Mouse (Mus musculus): ENCODE data around the gene Xab2. TPM values are rescaled to one million over a fixed set of nuclear protein-coding genes. Genes with fewer than 3 reads are reported as not detected.
A peak's percentile ranks its signal among the peaks of the same experiment; 100 is the strongest.

Gene Xab2
- polyA plus RNA-seq, 1 experiment from 2014 or later, result 42.8 TPM

- Histone ChIP-seq H3K4me2 (no peak overlapping the region), H3K27me3 (replicated peaks) (peaks cover 11% of the 10 kb centered on the region; the same call in 1 of the 2 replicates), H3K9ac (no peak overlapping the region), H3K4me1 (no peaks in the 10 kb centered on the region), H3K36me3 (peaks cover 7% of the 10 kb centered on the region), H3K9me3 (replicated peaks) (no peaks in the 10 kb centered on the region), H3K27ac (no peak overlapping the region), H3K4me3 (no peak overlapping the region)
- WGBS (ENCODE audit: insufficient replicate concordance), result 60% methylated on average over 4 of the region's 4 CpGs
- ATAC-seq, result no peak
Observed at GRCm38 (mm10) chr8:3647561-3647960, 26.4 kb upstream of the Xab2 start.

DNA sequence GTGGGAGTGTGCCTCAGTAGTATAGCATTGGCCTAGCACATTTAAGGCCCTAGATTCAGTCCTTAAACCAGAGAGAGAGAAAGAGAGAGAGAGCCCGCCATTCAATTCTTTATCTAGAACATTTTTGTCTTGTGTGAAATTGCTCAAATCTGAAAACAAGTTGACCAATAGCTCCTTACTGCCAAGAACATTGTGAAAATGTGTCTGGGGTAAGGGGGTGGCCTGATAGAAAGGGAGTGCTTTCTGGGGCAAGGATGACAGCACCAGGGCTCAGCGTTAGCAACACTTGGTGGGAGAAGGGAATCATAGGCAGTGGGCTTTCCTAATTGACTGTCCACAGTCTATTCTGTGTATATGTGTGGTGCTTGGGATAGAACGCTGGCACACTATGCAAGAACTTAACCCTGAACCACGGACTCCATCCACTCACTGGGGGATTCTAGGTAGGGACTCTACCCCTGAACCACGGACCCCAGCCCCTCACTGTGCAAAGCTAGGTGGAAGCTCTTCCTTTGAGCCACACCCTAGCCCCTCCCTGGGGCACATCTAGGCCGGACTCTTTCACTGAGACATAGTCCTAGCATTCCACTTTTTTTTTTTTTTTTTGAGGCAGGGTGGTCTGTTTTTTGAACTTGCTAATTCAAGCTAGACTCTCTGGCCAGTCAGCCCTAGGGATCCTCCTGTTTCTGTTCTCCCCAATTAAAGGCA is 25.9 kb upstream of the Xab2 start:
- H3K27me3 ChIP-seq (replicated peaks), result 0 out of 2 replicates have a peak, but pooled peaks cover 6% of the 10 kb centered on the region
- ATAC-seq, result no peak
- no peak overlapping the region for H3K4me3 ChIP-seq
- H3K4me1 ChIP-seq, result no peaks in the 10 kb centered on the region
- H3K9ac ChIP-seq, result no peak overlapping the region
- peaks cover 13% of the 10 kb centered on the region for H3K36me3 ChIP-seq
- WGBS (ENCODE audit: insufficient replicate concordance), result 66% methylated on average over 6 of the region's 6 CpGs
- H3K27ac ChIP-seq, result no peak overlapping the region
- H3K9me3 ChIP-seq (replicated peaks), result no peaks in the 10 kb centered on the region
- H3K4me2 ChIP-seq, result no peak overlapping the region

GRCm38 (mm10) chr8:3645804-3646203 is 24.7 kb upstream of the Xab2 start:
- peak; percentile 78 for ATAC-seq
- no peaks in the 10 kb centered on the region for H3K4me1 ChIP-seq

DNA sequence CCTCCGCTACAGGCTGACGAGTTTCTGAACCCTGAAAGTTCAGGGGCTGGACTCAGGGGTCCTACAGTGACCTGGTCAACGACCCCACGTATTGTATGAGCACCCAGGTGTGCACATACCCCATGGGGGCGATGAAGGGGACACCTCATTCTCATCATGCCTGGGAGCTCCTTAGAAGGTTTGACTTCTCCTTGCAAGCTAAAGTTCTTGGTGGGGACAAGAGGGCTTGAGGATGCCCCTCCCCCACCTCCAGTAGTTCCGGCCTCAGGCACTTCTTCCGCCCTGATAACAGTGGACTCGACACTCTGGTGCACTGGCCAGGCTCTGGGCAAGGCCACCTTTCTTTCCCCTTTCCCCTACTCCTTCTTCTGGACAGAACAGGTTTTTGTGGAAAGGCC is 10.4 kb upstream of the Xab2 start:
- peak; percentile 63 for ATAC-seq
- H3K9ac ChIP-seq, result peak overlapping the region; percentile 77
- peak overlapping the region; percentile 85 for H3K4me2 ChIP-seq
- peak overlapping the region; percentile 66 for H3K27ac ChIP-seq
- H3K4me1 ChIP-seq, result peaks cover 23% of the 10 kb centered on the region
- H3K9me3 ChIP-seq (replicated peaks), result no peaks in the 10 kb centered on the region
- WGBS (ENCODE audit: insufficient replicate concordance), result 2% methylated on average over 8 of the region's 8 CpGs
- peaks cover 36% of the 10 kb centered on the region for H3K36me3 ChIP-seq
- 0 out of 2 replicates have a peak, but pooled peaks cover 4% of the 10 kb centered on the region for H3K27me3 ChIP-seq (replicated peaks)
- H3K4me3 ChIP-seq, result peak overlapping the region; percentile 80

More at GRCm38 (mm10) chr8:3645804-3646203, 24.7 kb upstream of the Xab2 start:
- Histone ChIP-seq H3K36me3 (peaks cover 25% of the 10 kb centered on the region), H3K27ac (no peak overlapping the region), H3K4me3 (no peak overlapping the region), H3K9me3 (replicated peaks) (no peaks in the 10 kb centered on the region), H3K27me3 (replicated peaks) (0 out of 2 replicates have a peak, but pooled peaks cover 4% of the 10 kb centered on the region), H3K4me2 (no peak overlapping the region), H3K9ac (no peak overlapping the region)
- WGBS (ENCODE audit: insufficient replicate concordance), result 12% methylated on average over 5 of the region's 5 CpGs

DNA sequence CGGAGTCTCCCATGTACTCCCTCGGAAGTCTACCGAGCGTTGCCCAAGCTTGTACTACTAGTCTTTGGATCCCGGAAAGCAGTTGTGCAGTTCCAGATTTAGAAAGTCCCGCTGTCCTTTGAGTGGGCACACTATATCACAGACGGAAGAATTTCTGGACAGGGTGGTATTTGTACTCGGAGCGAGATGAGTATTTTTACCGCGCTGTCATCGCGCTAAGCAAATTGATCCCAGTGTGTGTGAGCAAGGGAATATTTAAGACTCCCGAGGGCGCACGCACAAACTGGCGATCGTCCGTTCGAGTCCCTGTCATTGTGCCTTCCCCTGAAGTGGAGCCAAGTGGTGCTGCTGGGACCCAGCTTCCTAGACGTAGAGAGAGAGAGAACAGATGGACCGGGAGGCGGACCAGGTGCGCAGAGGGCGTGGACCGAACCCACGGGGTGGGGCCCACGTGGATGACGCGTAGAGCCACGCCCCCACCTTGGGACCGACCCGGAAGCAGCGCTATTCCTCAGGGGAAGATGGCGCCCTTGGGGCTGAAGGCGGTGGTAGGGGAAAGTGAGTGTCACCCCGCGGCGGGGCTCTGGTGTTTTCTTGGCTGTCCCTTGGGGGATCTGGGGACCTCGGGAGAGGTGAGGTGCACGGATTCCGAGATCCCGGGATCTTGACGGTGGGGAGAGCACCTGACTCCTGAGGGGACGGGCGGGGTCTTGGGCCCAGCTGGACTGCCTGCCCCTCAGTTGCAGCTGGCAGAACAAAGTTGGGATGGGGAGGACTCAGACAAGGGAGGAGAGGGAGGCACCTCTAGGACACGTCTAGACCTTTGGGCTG is 9.7 kb upstream of the Xab2 start, which contains the start of gene Stxbp2:
Stxbp2 (plus strand) TSS at position 309 of the 831 bp plus-strand sequence.
- H3K9ac ChIP-seq, result peak within 1 kb of the TSS; percentile 77
- 0 out of 2 replicates have a peak, but pooled peaks cover 4% of the 10 kb centered on the region for H3K27me3 ChIP-seq (replicated peaks)
- peaks cover 30% of the 10 kb centered on the region for H3K36me3 ChIP-seq
- peaks cover 23% of the 10 kb centered on the region for H3K4me1 ChIP-seq
- 5% methylated on average over 47 of the region's 47 CpGs for WGBS (ENCODE audit: insufficient replicate concordance)
- H3K9me3 ChIP-seq (replicated peaks), result no peaks in the 10 kb centered on the region
- H3K27ac ChIP-seq, result peak within 1 kb of the TSS; percentile 66
- H3K4me2 ChIP-seq, result peak within 1 kb of the TSS; percentile 85
- H3K4me3 ChIP-seq, result peak within 1 kb of the TSS; percentile 80
- ATAC-seq, result peak; percentile 91

DNA sequence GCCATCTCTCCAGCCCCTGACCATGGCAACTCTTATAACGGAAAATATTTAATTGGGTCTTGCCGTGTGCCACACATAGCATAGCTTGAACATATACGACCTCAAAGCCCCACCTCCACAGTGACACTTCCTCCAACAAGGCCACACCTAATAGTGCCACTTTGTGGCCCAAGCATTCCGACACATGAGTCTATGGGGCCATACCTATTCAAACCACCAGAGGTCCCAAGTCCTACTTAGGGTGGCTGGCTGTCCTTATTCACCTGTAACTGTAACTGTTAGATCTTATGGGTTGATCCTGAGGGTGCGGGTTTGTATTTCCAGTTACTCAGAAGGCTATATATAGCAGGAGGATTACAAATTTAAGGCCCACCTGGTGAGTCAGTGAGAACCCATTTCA is 6.9 kb upstream of the Xab2 start:
- Histone ChIP-seq H3K27ac (no peak overlapping the region), H3K27me3 (replicated peaks) (0 out of 2 replicates have a peak, but pooled peaks cover 4% of the 10 kb centered on the region), H3K4me2 (no peak overlapping the region), H3K4me3 (no peak overlapping the region), H3K36me3 (peaks cover 2% of the 10 kb centered on the region), H3K9ac (no peak overlapping the region), H3K4me1 (peaks cover 23% of the 10 kb centered on the region), H3K9me3 (replicated peaks) (no peaks in the 10 kb centered on the region)
- ATAC-seq, result no peak
- WGBS (ENCODE audit: insufficient replicate concordance), result 34% methylated on average over 5 of the region's 5 CpGs

- Histone ChIP-seq H3K4me3 (no peak overlapping the region), H3K27ac (no peak overlapping the region), H3K9me3 (replicated peaks) (no peaks in the 10 kb centered on the region), H3K9ac (no peak overlapping the region), H3K36me3 (no peaks in the 10 kb centered on the region), H3K27me3 (replicated peaks) (0 out of 2 replicates have a peak, but pooled peaks cover 4% of the 10 kb centered on the region), H3K4me1 (peaks cover 21% of the 10 kb centered on the region), H3K4me2 (no peak overlapping the region)
- no peak for ATAC-seq
- WGBS (ENCODE audit: insufficient replicate concordance), result 26% methylated on average over 5 of the region's 5 CpGs
Observed at GRCm38 (mm10) chr8:3626971-3627370, 5.9 kb upstream of the Xab2 start.

DNA sequence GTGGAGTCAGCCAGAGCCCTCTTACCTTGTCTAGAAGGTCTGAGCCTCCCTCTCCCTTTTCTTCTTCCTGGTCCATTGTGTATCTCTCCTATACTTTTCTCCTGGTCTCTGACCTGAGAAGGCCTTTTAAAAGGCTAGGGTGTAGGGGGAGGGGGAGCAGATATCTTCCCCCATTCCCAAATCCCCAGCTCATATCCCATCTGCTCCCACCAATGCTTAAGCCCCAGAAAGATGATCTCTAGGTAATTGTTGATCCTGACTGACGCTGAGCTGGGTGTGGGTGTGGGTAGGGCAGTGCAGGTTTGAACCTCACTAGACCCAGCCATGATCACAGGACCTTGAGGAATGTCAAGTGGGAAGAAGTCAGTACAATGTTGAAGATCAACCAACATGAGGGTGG is 4.3 kb upstream of the Xab2 start, which contains the start of gene Pcp2:
Pcp2 (minus strand) TSS at position 101 of the 400 bp plus-strand sequence.
- no peak for ATAC-seq
- WGBS (ENCODE audit: insufficient replicate concordance), result 72% methylated on average over 1 of the region's 1 CpGs
- H3K4me2 ChIP-seq, result no peak within 1 kb of the TSS

DNA sequence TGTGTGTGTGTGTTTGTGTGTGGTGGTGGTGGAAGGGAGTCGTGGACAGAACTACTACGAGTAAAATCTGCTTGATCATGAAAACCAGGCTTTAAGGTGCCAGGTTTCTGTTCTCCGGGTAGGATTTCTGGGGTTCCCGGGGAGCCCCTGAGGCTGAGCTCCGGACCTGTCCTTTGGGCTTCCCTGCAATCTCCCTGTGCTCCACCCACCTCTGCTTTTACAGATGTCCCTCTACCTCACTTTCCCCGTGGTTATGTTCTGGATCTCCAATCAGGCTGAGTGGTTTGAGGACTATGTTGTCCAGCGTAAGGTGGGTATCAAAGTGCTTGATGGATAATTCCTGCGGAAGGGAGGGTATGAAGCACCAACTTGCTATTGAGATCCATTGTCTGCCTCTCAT is 1.0 kb upstream of the Xab2 start:
- Histone ChIP-seq H3K9me3 (replicated peaks) (no peaks in the 10 kb centered on the region), H3K4me2 (peak overlapping the region; percentile 79), H3K36me3 (peaks cover 19% of the 10 kb centered on the region), H3K9ac (peak overlapping the region; percentile 77), H3K4me1 (peaks cover 21% of the 10 kb centered on the region), H3K27me3 (replicated peaks) (no peaks in the 10 kb centered on the region), H3K27ac (no peak overlapping the region), H3K4me3 (peak overlapping the region; percentile 80)
- ATAC-seq, result no peak
- WGBS (ENCODE audit: insufficient replicate concordance), result 51% methylated on average over 8 of the region's 8 CpGs

More for the DNA sequence above, 4.3 kb upstream of the Xab2 start, which contains the start of gene Pcp2:
- H3K9ac ChIP-seq, result no peak within 1 kb of the TSS
- H3K4me1 ChIP-seq, result peaks cover 13% of the 10 kb centered on the region
- no peak within 1 kb of the TSS for H3K4me3 ChIP-seq
- H3K27me3 ChIP-seq (replicated peaks), result 0 out of 2 replicates have a peak, but pooled peaks cover 4% of the 10 kb centered on the region
- H3K27ac ChIP-seq, result no peak within 1 kb of the TSS
- H3K36me3 ChIP-seq, result no peaks in the 10 kb centered on the region
- H3K9me3 ChIP-seq (replicated peaks), result no peaks in the 10 kb centered on the region

DNA sequence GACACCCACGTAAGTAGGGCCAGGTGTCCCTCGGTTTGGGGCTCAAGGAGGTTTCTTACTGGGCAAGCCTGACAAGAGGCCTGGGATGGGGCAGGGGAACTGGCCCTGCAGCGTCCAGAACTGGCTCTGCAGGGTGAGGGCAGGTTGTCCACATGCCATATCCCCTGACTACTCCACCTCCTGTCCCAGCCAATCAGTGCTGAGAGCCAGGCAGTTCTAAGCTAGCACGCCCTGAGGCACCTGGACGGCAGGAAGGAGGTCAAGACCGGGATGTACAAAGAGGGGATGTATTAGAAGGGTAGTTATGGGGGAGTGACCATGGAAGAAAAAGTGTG is 11.3 kb downstream of the Xab2 start:
- ATAC-seq, result no peak
- H3K27ac ChIP-seq, result no peak overlapping the region
- H3K27me3 ChIP-seq (replicated peaks), result no peaks in the 10 kb centered on the region
- 87% methylated on average over 6 of the region's 6 CpGs for WGBS (ENCODE audit: insufficient replicate concordance)
- H3K4me3 ChIP-seq, result no peak overlapping the region
- peaks cover 75% of the 10 kb centered on the region for H3K36me3 ChIP-seq
- no peak overlapping the region for H3K9ac ChIP-seq
- no peak overlapping the region for H3K4me2 ChIP-seq
- no peaks in the 10 kb centered on the region for H3K9me3 ChIP-seq (replicated peaks)
- no peaks in the 10 kb centered on the region for H3K4me1 ChIP-seq

GRCm38 (mm10) chr8:3609046-3609815 is 11.9 kb downstream of the Xab2 start:
- Histone ChIP-seq H3K9me3 (replicated peaks) (no peaks in the 10 kb centered on the region), H3K4me1 (no peaks in the 10 kb centered on the region), H3K27me3 (replicated peaks) (no peaks in the 10 kb centered on the region), H3K4me2 (no peak overlapping the region), H3K4me3 (no peak overlapping the region), H3K9ac (no peak overlapping the region), H3K27ac (no peak overlapping the region), H3K36me3 (peaks cover 70% of the 10 kb centered on the region)
- 83% methylated on average over 12 of the region's 12 CpGs for WGBS (ENCODE audit: insufficient replicate concordance)
- ATAC-seq, result no peak

Measured in liver, embryonic 12.5 days (tissue).